Mouse (Mus musculus): ENCODE measurements at regions not wholly inside any gene's neighbourhood (a gene's known extent, or its start where the extent isn't known, plus 50 kb on each side); places are given as distances from the start of the nearest gene placed in this dataset.

- peak; percentile 61 to 76 for DNase-seq
These were observed 68.6 kb upstream of the Rph3a start for GRCm38 (mm10) chr5:121078531-121078930.

DNA sequence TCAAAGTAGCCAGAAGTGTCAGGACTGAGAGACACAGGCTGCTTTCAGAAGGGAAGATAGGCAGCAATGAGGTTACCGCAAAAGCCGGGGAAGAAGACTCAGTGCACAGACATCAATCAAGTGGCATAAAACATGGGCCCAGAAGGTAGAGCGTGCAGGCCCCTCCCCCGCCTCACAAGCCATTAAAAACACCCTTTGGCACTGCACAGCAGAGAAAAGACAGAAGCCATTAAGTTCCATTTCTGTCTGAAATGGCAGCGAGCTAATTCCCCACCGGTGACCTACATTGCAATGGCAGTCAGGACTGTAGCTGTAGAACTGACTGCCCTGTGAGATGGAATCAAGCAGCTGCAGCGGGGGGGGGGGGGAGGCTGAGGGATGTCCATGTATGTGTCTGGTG lies 66.8 kb upstream of the Rph3a start:
- DNase-seq: no peak

- peak; percentile 17 to 37 for DNase-seq
These were observed 58.9 kb upstream of the Rph3a start for GRCm38 (mm10) chr5:121068821-121069220.

GRCm38 (mm10) chr5:121064721-121065120 lies 54.8 kb upstream of the Rph3a start:
- DNase-seq: no peak

DNA sequence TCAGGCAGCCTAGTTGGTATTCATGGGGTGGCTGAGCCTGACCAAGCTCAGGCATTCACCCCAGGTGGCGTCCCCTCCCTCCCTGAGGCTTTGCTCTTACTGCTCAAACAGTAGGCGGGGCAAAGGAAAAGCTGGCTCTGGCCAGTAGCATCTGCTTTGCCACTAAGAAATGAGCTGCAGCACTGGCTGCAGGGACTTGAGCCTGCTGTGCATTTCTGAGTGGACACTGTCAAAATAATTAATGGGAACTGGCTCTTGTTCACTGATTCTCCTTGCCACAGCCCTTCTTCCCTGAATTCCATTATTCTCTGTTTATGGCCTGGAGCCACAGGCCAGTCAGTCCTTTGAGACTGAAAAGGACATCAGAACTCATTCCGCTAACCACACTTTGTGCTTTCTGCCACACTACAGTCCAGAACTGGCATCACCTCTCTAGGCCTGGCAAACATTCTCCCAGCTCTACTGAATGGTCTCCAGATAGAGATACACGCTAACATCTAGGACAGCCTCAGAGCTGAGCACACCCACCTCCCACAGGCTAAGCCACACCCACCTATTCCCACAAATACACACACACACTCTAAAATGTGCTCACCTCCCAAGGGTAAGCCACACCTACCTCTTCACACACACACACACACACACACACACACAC lies 53.2 kb upstream of the Rph3a start:
- no peak for DNase-seq

GRCm38 (mm10) chr5:121061688-121062087 lies 51.8 kb upstream of the Rph3a start:
- DNase-seq: no peak
